In genomic region chr10:108163451-108163850, GRCm38 (mm10) we compare ENCODE assay signal across 8 mouse cellular contexts. TPM values are rescaled to one million over a fixed set of nuclear protein-coding genes. Genes with fewer than 3 reads are reported as not detected.
DNase-seq lines count a peak whose midpoint lies in the region; ATAC-seq and TF ChIP-seq lines count a peak whose summit lies in the region.

No protein-coding gene starts in this region.

- peak overlapping the region; percentile 62 for H3K4me2 ChIP-seq in heart, postnatal 0 days (ENCODE audit: low read depth, low read length)
- peak overlapping the region; percentile 74 for H3K4me2 ChIP-seq in hindbrain, embryonic 12.5 days (replicated peaks)
- H3K4me2 ChIP-seq in midbrain, embryonic 12.5 days (replicated peaks): peak overlapping the region; percentile 73

- no peaks in the 10 kb centered on the region for H3K27me3 ChIP-seq in heart, postnatal 0 days (ENCODE audit: control insufficient read depth, insufficient read depth, low read length)
- H3K27me3 ChIP-seq in hindbrain, embryonic 12.5 days: no peaks in the 10 kb centered on the region
- H3K27me3 ChIP-seq in midbrain, embryonic 12.5 days: no peaks in the 10 kb centered on the region

- no peaks in the 10 kb centered on the region for H3K9me3 ChIP-seq in heart, postnatal 0 days (replicated peaks; ENCODE audit: control insufficient read depth, low read length)
- no peaks in the 10 kb centered on the region for H3K9me3 ChIP-seq in hindbrain, embryonic 12.5 days (replicated peaks)
- H3K9me3 ChIP-seq in midbrain, embryonic 12.5 days: no peaks in the 10 kb centered on the region

- intact Hi-C loops in heart, postnatal 25 days (cut with DNase I): loop anchor here (5.0 kb wide), 3 partner anchors 76 to 231 kb away; no protein-coding TSS in a partner anchor

- peak overlapping the region; percentile 100 for H3K27ac ChIP-seq in heart, postnatal 0 days (ENCODE audit: low read depth)
- 0 out of 2 replicates have a peak overlapping the region, but pooled peaks have one; percentile 99 for H3K27ac ChIP-seq in hindbrain, embryonic 12.5 days
- peak overlapping the region; percentile 99; the same call in 1 of the 2 replicates for H3K27ac ChIP-seq in midbrain, embryonic 12.5 days (replicated peaks)

- TF ChIP-seq EP300 in heart, postnatal 0 days (IDR thresholded peaks at IDR 0.05; ENCODE audit: low read depth): no peak

- no peak for DNase-seq in heart, postnatal 0 days (ENCODE audit: low spot score)
- no peak for DNase-seq in heart, postnatal 25 days (ENCODE audit: low spot score)
- peak; percentile 60 for DNase-seq in NIH3T3 (ENCODE audit: low read depth)
- DNase-seq in urinary bladder, postnatal 14 days (ENCODE audit: low spot score): no peak
- no peak for DNase-seq in T-cell, adult 2 months (ENCODE audit: low spot score)

- no peaks in the 10 kb centered on the region for H3K36me3 ChIP-seq in heart, postnatal 0 days (replicated peaks; ENCODE audit: control insufficient read depth, insufficient read depth, low read length)
- H3K36me3 ChIP-seq in hindbrain, embryonic 12.5 days: no peaks in the 10 kb centered on the region
- H3K36me3 ChIP-seq in midbrain, embryonic 12.5 days: no peaks in the 10 kb centered on the region

- H3K4me3 ChIP-seq in heart, postnatal 0 days (ENCODE audit: low read depth, low read length): peak overlapping the region; percentile 100
- H3K4me3 ChIP-seq in hindbrain, embryonic 12.5 days: peak overlapping the region; percentile 94
- peak overlapping the region; percentile 99 for H3K4me3 ChIP-seq in midbrain, embryonic 12.5 days

- peak overlapping the region; percentile 100 for H3K9ac ChIP-seq in heart, postnatal 0 days (replicated peaks; ENCODE audit: low read depth, low read length)
- H3K9ac ChIP-seq in hindbrain, embryonic 12.5 days: peak overlapping the region; percentile 100
- peak overlapping the region; percentile 99 for H3K9ac ChIP-seq in midbrain, embryonic 12.5 days (replicated peaks)

- 8% methylated on average over 3 of the region's 3 CpGs for WGBS in heart, postnatal 0 days
- WGBS in hindbrain, embryonic 12.5 days: 33% methylated on average over 3 of the region's 3 CpGs
- 36% methylated on average over 3 of the region's 3 CpGs for WGBS in midbrain, embryonic 12.5 days

- peaks cover 27% of the 10 kb centered on the region for H3K4me1 ChIP-seq in heart, postnatal 0 days (ENCODE audit: control insufficient read depth, insufficient read depth)
- peaks cover 20% of the 10 kb centered on the region for H3K4me1 ChIP-seq in hindbrain, embryonic 12.5 days
- H3K4me1 ChIP-seq in midbrain, embryonic 12.5 days: peaks cover 21% of the 10 kb centered on the region

- no peak for TF ChIP-seq CTCF in heart, postnatal 0 days (IDR thresholded peaks at IDR 0.05; ENCODE audit: low read depth)

- no peak for ATAC-seq in heart, postnatal 0 days (ENCODE audit: insufficient read depth, low read depth)
- ATAC-seq in hindbrain, embryonic 12.5 days (ENCODE audit: low FRiP score): no peak
- no peak for ATAC-seq in midbrain, embryonic 12.5 days (ENCODE audit: low FRiP score, low read depth)
- ATAC-seq in frontal cortex, adult (ENCODE audit: low TSS enrichment): no peak

RNA-seq across cellular contexts. Expression of gene Ppp1r12a, which starts 1.5 kb away (rescaled TPM):
- 87.8 and 92.5 TPM in 2 replicates for total RNA-seq in heart, postnatal 0 days (2014; rRNA removed; ENCODE audit: low replicate concordance)
- polyA plus RNA-seq in heart, postnatal 0 days (2015; fragmentation: Nextera tagmentation; extraction: Ambion mirVana): 68.0 and 78.1 TPM in 2 replicates
- total RNA-seq in heart, postnatal 25 days (2021): 10 to 100 TPM; 58.1 to 61.7 TPM
- 88.6 and 93.0 TPM in 2 replicates for polyA plus RNA-seq in hindbrain, embryonic 12.5 days (2016; fragmentation: Nextera tagmentation; extraction: Ambion mirVana)
- polyA plus RNA-seq in midbrain, embryonic 12.5 days (2016; fragmentation: Nextera tagmentation; extraction: Ambion mirVana): 83.4 and 90.9 TPM in 2 replicates
